Mouse (Mus musculus) C2C12 (cell line): Measurements from ENCODE around the gene Fbxo22.

ENCODE experiments used
- CTCF ChIP-seq: IDR thresholded peaks from one replicate; pipeline ENCODE4 v1.5.1; 2011; ENCODE audit not compliant: control insufficient read depth, insufficient read depth, insufficient read length
- MAX ChIP-seq: IDR thresholded peaks from one replicate; pipeline ENCODE4 v1.6.1; 2011; ENCODE audit warnings: mild to moderate bottlenecking, control low read depth

DNA sequence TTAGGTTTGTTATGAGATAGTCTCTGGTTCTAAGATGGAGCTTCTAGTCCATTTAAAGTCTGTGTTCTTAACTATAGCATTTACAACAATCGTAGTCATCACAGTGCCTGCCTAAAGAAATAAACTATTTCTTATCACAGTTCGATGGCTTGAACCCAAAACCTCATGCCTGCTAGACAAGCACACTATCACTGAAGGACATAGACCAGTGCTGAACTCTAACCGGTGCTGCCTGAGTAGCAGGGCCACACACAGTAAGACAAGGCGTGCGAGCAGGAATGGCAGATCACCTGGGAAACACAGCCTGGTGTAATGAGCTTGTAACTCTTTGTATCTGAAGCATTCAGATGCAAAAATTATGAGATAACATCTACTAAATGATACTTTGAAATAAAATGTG lies 32.1 kb downstream of the Fbxo22 start:
- TF ChIP-seq CTCF (no peak), MAX (no peak)
